Mouse (Mus musculus): ENCODE results near the gene Pitpnm2.

The Pitpnm2 gene

GRCm38 (mm10) chr5:124093852-124094604 lies 155.5 kb downstream of the Pitpnm2 start:
- H3K4me1 ChIP-seq (replicated peaks; ENCODE audit: low read depth, low read length), result peaks cover 36% of the 10 kb centered on the region
- peaks cover under 1% of the 10 kb centered on the region; the same call in 1 of the 2 replicates for H3K9me3 ChIP-seq (ENCODE audit: low read length)
- H3K4me3 ChIP-seq (replicated peaks; ENCODE audit: low read length), result no peak overlapping the region
- no peak for TF ChIP-seq POU5F1 (IDR thresholded peaks at IDR 0.05; ENCODE audit: borderline replicate concordance, low read length)
- TF ChIP-seq CTCF (conservative IDR thresholded peaks at IDR 0.05; ENCODE audit: low read length), result no peak
- no peak for TF ChIP-seq NANOG (IDR thresholded peaks at IDR 0.05; ENCODE audit: borderline replicate concordance, low read length)
- peaks cover 38% of the 10 kb centered on the region for H3K27me3 ChIP-seq (ENCODE audit: insufficient read depth, low read length)
- H3K36me3 ChIP-seq (ENCODE audit: insufficient read depth, low read length), result no peaks in the 10 kb centered on the region

GRCm38 (mm10) chr5:124093120-124093794 lies 156.3 kb downstream of the Pitpnm2 start:
- H3K9me3 ChIP-seq (ENCODE audit: low read length), result no peaks in the 10 kb centered on the region
- peaks cover 38% of the 10 kb centered on the region for H3K27me3 ChIP-seq (ENCODE audit: insufficient read depth, low read length)
- no peaks in the 10 kb centered on the region for H3K36me3 ChIP-seq (ENCODE audit: insufficient read depth, low read length)
- peaks cover 36% of the 10 kb centered on the region for H3K4me1 ChIP-seq (replicated peaks; ENCODE audit: low read depth, low read length)
- TF ChIP-seq CTCF (conservative IDR thresholded peaks at IDR 0.05; ENCODE audit: low read length) (no peak), POU5F1 (IDR thresholded peaks at IDR 0.05; ENCODE audit: borderline replicate concordance, low read length) (no peak), NANOG (IDR thresholded peaks at IDR 0.05; ENCODE audit: borderline replicate concordance, low read length) (no peak)
- H3K4me3 ChIP-seq (replicated peaks; ENCODE audit: low read length), result no peak overlapping the region

GRCm38 (mm10) chr5:124091951-124092406 lies 157.6 kb downstream of the Pitpnm2 start:
- TF ChIP-seq CTCF (conservative IDR thresholded peaks at IDR 0.05; ENCODE audit: low read length) (no peak), NANOG (IDR thresholded peaks at IDR 0.05; ENCODE audit: borderline replicate concordance, low read length) (no peak), POU5F1 (IDR thresholded peaks at IDR 0.05; ENCODE audit: borderline replicate concordance, low read length) (no peak)
- no peaks in the 10 kb centered on the region for H3K9me3 ChIP-seq (ENCODE audit: low read length)
- no peaks in the 10 kb centered on the region for H3K36me3 ChIP-seq (ENCODE audit: insufficient read depth, low read length)
- H3K27me3 ChIP-seq (ENCODE audit: insufficient read depth, low read length), result peaks cover 38% of the 10 kb centered on the region
- no peak overlapping the region for H3K4me3 ChIP-seq (replicated peaks; ENCODE audit: low read length)
- H3K4me1 ChIP-seq (replicated peaks; ENCODE audit: low read depth, low read length), result peaks cover 36% of the 10 kb centered on the region

- H3K4me3 ChIP-seq (replicated peaks; ENCODE audit: low read length), result peak overlapping the region; percentile 68
- peaks cover 31% of the 10 kb centered on the region for H3K27me3 ChIP-seq (ENCODE audit: insufficient read depth, low read length)
- no peaks in the 10 kb centered on the region for H3K36me3 ChIP-seq (ENCODE audit: insufficient read depth, low read length)
- H3K9me3 ChIP-seq (ENCODE audit: low read length), result no peaks in the 10 kb centered on the region
- no peak for TF ChIP-seq CTCF (conservative IDR thresholded peaks at IDR 0.05; ENCODE audit: low read length)
- TF ChIP-seq POU5F1 (IDR thresholded peaks at IDR 0.05; ENCODE audit: borderline replicate concordance, low read length), result no peak
- TF ChIP-seq NANOG (IDR thresholded peaks at IDR 0.05; ENCODE audit: borderline replicate concordance, low read length), result no peak
- peaks cover 27% of the 10 kb centered on the region for H3K4me1 ChIP-seq (replicated peaks; ENCODE audit: low read depth, low read length)
Observed at GRCm38 (mm10) chr5:124089868-124090267, 159.7 kb downstream of the Pitpnm2 start.

GRCm38 (mm10) chr5:124086876-124087275 lies 162.7 kb downstream of the Pitpnm2 start:
- no peak for TF ChIP-seq NANOG (IDR thresholded peaks at IDR 0.05; ENCODE audit: borderline replicate concordance, low read length)
- TF ChIP-seq POU5F1 (IDR thresholded peaks at IDR 0.05; ENCODE audit: borderline replicate concordance, low read length), result no peak
- no peak for TF ChIP-seq CTCF (conservative IDR thresholded peaks at IDR 0.05; ENCODE audit: low read length)
- H3K4me3 ChIP-seq (replicated peaks; ENCODE audit: low read length), result no peak overlapping the region
- peaks cover 15% of the 10 kb centered on the region for H3K4me1 ChIP-seq (replicated peaks; ENCODE audit: low read depth, low read length)

GRCm38 (mm10) chr5:124085513-124085912 lies 164.0 kb downstream of the Pitpnm2 start:
- peaks cover 13% of the 10 kb centered on the region for H3K4me1 ChIP-seq (replicated peaks; ENCODE audit: low read depth, low read length)
- peaks cover 16% of the 10 kb centered on the region for H3K9me3 ChIP-seq (ENCODE audit: low read length)
- TF ChIP-seq POU5F1 (IDR thresholded peaks at IDR 0.05; ENCODE audit: borderline replicate concordance, low read length) (no peak), CTCF (conservative IDR thresholded peaks at IDR 0.05; ENCODE audit: low read length) (no peak), NANOG (IDR thresholded peaks at IDR 0.05; ENCODE audit: borderline replicate concordance, low read length) (no peak)
- H3K36me3 ChIP-seq (ENCODE audit: insufficient read depth, low read length), result no peaks in the 10 kb centered on the region
- H3K27me3 ChIP-seq (ENCODE audit: insufficient read depth, low read length), result peaks cover 14% of the 10 kb centered on the region; the same call in 1 of the 2 replicates
- no peak overlapping the region for H3K4me3 ChIP-seq (replicated peaks; ENCODE audit: low read length)

More at GRCm38 (mm10) chr5:124086876-124087275, 162.7 kb downstream of the Pitpnm2 start:
- peaks cover 16% of the 10 kb centered on the region for H3K9me3 ChIP-seq (ENCODE audit: low read length)
- peaks cover 15% of the 10 kb centered on the region; the same call in 1 of the 2 replicates for H3K27me3 ChIP-seq (ENCODE audit: insufficient read depth, low read length)
- no peaks in the 10 kb centered on the region for H3K36me3 ChIP-seq (ENCODE audit: insufficient read depth, low read length)

GRCm38 (mm10) chr5:124084588-124085173 lies 164.9 kb downstream of the Pitpnm2 start:
- peaks cover 16% of the 10 kb centered on the region for H3K9me3 ChIP-seq (ENCODE audit: low read length)
- H3K4me3 ChIP-seq (replicated peaks; ENCODE audit: low read length), result no peak overlapping the region
- H3K4me1 ChIP-seq (replicated peaks; ENCODE audit: low read depth, low read length), result peaks cover 5% of the 10 kb centered on the region
- TF ChIP-seq CTCF (conservative IDR thresholded peaks at IDR 0.05; ENCODE audit: low read length) (peak; percentile 71), NANOG (IDR thresholded peaks at IDR 0.05; ENCODE audit: borderline replicate concordance, low read length) (no peak)
- H3K27me3 ChIP-seq (ENCODE audit: insufficient read depth, low read length), result peaks cover 9% of the 10 kb centered on the region; the same call in 1 of the 2 replicates
- H3K36me3 ChIP-seq (ENCODE audit: insufficient read depth, low read length), result no peaks in the 10 kb centered on the region
